Mouse (Mus musculus): ENCODE results near the gene Clca3a1.

DNA sequence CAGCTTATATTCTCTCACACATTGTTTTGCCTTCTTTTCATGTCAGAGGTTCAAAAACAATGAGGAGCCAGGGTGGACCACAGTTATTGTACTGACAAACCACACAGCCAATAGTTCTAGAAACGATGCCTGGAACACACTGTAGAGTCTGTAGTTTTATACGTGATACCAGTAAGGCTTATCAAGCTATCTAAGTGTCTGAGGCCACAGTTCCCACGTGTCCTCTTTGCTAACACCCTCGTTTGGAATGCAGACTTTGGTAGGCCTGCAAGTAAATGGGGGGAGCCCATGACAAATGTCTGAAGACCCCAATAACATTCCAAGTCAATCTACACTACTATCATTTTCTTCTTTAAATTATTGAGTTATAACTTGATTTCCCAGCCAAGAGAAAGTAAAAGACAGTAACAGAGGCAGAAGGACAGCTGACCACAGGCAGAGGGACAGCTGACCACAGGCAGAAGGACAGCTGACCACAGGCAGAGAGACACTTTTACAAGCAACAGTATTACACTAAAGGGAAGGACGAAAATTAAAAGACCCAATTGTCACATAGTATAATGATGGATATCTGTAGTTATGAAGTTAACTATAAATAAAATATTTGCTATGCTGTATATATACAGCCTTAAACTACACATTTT, 61.9 kb downstream of the Clca3a1 start:
- no peak for TF ChIP-seq CTCF (IDR thresholded peaks at IDR 0.05; ENCODE audit: low read depth, low read length)
- no peak for TF ChIP-seq POLR2A (IDR thresholded peaks at IDR 0.05; ENCODE audit: borderline replicate concordance, low read depth, low read length)

Data from bone marrow macrophage, adult 2 months (primary cell).